Mouse (Mus musculus): ENCODE data around the gene Usp50.

The Usp50 gene

DNA sequence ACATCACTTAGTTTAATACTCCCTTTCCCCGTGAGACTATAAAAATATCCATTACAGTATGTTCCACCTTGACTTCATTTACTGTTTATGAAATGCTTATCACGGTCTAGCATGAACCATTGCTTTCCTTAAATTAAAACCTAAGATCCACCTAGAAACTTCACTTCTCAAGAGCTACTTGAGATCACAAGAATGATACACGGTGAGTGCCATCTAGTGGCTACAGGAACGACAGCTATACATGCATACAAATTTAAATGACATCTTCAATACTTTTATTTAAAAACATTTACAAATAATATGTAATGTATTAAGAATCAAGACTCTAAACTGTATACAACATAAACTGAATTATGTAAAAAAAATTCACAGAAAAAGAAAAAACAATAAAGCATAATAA is 119.8 kb downstream of the Usp50 start:
- DNase-seq (ENCODE audit: low spot score), result no peak
